Mouse (Mus musculus): ENCODE measurements at regions not wholly inside any gene's neighbourhood (a gene's known extent, or its start where the extent isn't known, plus 50 kb on each side); places are given as distances from the start of the nearest gene placed in this dataset.

- TF ChIP-seq CTCF (conservative IDR thresholded peaks at IDR 0.05 in 1 of 2, IDR thresholded peaks at IDR 0.05 in 1 of 2; ENCODE audit: low read depth in 2 of 2, low read length in 2 of 2) (no peak), POLR2AphosphoS2 (IDR thresholded peaks at IDR 0.05; ENCODE audit: low read depth, low read length) (no peak), POLR2A (IDR thresholded peaks at IDR 0.05; ENCODE audit: low read depth, low read length) (no peak), EP300 (IDR thresholded peaks at IDR 0.05; ENCODE audit: low read length) (no peak), ZKSCAN1 (IDR thresholded peaks at IDR 0.05; ENCODE audit: borderline replicate concordance, low read depth, low read length) (no peak), MAZ (IDR thresholded peaks at IDR 0.05; ENCODE audit: low read depth, low read length) (no peak), JUND (conservative IDR thresholded peaks at IDR 0.05; ENCODE audit: low read depth, low read length) (no peak), ZC3H11A (IDR thresholded peaks at IDR 0.05; ENCODE audit: low read depth, low read length) (no peak)
These were observed 80.1 kb upstream of the Pcdh8 start for GRCm38 (mm10) chr14:79851231-79851630.

Data from CH12.LX (cell line).